Comparison of ENCODE assay signal across 34 mouse cellular contexts in the genomic region with DNA sequence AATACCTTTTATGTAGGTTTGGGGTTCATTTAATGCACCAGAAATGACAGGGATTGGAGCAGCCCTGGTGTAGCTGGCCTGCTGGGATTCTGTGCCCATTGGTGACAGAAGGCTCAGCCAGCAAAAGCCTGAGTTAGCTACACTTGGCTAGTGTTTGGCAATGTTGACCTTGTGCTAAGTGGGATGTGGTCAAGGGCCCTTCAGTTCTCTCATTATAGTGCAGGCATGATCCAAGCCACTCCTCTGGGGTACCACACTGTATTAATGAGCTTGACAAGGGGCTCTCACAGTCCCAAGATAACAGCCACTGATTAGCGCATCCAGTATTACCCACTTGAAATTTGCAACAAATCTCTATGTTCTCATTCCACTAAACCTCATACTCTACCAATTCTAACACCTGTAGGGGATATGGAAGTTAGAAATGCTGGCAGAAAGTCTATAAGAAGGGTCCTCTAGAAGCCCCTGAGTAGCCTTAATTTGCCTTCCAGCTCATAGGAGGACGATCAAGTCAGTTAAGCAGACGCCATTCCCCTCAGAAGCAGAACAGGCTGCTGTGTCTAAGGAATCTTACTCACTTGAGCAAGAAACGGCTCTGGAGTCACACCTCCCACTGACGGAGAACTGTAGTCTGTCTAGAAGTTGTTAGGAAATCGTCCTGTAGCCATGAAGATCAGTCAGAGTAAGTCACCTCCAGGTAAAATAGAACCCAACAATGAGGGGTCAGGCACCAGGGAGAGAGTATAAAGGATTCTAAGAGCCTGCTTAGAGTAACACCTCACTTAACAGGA.
A peak's percentile ranks its signal among the peaks of the same experiment; 100 is the strongest.
DNase-seq lines count a peak whose midpoint lies in the region; ATAC-seq and TF ChIP-seq lines count a peak whose summit lies in the region.
"Had no signal": no experiment of that assay in that cellular context is flagged by ENCODE, and none has a peak within 500 bp of the region (broad histone marks: within the 10 kb centered on the region; RNA-seq: fewer than 3 reads in every experiment).

No protein-coding gene starts in this region.

- no peak for DNase-seq in frontal cortex, postnatal 25 days (ENCODE audit: low spot score in 2 of 2)
- no peak for DNase-seq in midbrain, embryonic 10.5 days (ENCODE audit: low spot score)
- peak; percentile 45 for DNase-seq in lung, postnatal 10 days
- DNase-seq in gastrocnemius, adult 2 months: no peak
- no peak for DNase-seq in embryo, embryonic 11 days
- DNase-seq: adrenal gland, adult 8-10 months; cerebellum, adult 11 months; cerebellum, adult 9-10 months; cerebellum, postnatal 36 days; gastrocnemius, postnatal 25 days; heart, adult 2 months; heart, postnatal 36 days; kidney, adult 2 months; kidney, postnatal 36 days; midbrain, embryonic 14.5 days; retina, postnatal 1 day; right cerebral cortex, postnatal 14 days; thymus, postnatal 14 days had no signal

- no peak overlapping the region for H3K9ac ChIP-seq in midbrain, embryonic 13.5 days (replicated peaks)
- no peak overlapping the region for H3K9ac ChIP-seq in intestine, embryonic 16.5 days (ENCODE audit: low read depth, low read length)
- H3K9ac ChIP-seq: embryonic facial prominence, embryonic 12.5 days; heart, embryonic 15.5 days; hindbrain, embryonic 15.5 days; limb, embryonic 13.5 days; liver, embryonic 12.5 days; neural tube, embryonic 15.5 days; stomach, embryonic 15.5 days had no signal

- no peak overlapping the region for H3K4me2 ChIP-seq in midbrain, embryonic 13.5 days (replicated peaks)
- H3K4me2 ChIP-seq in intestine, embryonic 16.5 days (ENCODE audit: low read depth, low read length): no peak overlapping the region
- H3K4me2 ChIP-seq: embryonic facial prominence, embryonic 12.5 days; heart, embryonic 15.5 days; hindbrain, embryonic 15.5 days; limb, embryonic 13.5 days; liver, embryonic 12.5 days; neural tube, embryonic 15.5 days; stomach, embryonic 15.5 days had no signal

- WGBS in midbrain, embryonic 13.5 days: 76% methylated on average over 6 of the region's 6 CpGs
- WGBS in midbrain, embryonic 10.5 days: 81% methylated on average over 6 of the region's 6 CpGs
- WGBS in intestine, embryonic 16.5 days: 77% methylated on average over 6 of the region's 6 CpGs

- peaks cover 32% of the 10 kb centered on the region for H3K4me1 ChIP-seq in midbrain, embryonic 13.5 days (replicated peaks)
- H3K4me1 ChIP-seq in midbrain, embryonic 10.5 days: peaks cover 18% of the 10 kb centered on the region
- H3K4me1 ChIP-seq in intestine, embryonic 16.5 days (ENCODE audit: control insufficient read depth, insufficient read depth, low read length): no peaks in the 10 kb centered on the region
- H3K4me1 ChIP-seq: embryonic facial prominence, embryonic 12.5 days; liver, embryonic 12.5 days; megakaryocyte, embryonic 14.5 days; stomach, embryonic 15.5 days had no signal

- intact Hi-C loops in gastrocnemius, adult 2 months (cut with DNase I): no loop called here

- no peaks in the 10 kb centered on the region for H3K36me3 ChIP-seq in midbrain, embryonic 13.5 days
- peaks cover 21% of the 10 kb centered on the region for H3K36me3 ChIP-seq in midbrain, embryonic 10.5 days
- H3K36me3 ChIP-seq in intestine, embryonic 16.5 days (ENCODE audit: control insufficient read depth, insufficient read depth, low read length): no peaks in the 10 kb centered on the region
- H3K36me3 ChIP-seq: embryonic facial prominence, embryonic 12.5 days; G1E; heart, embryonic 15.5 days; hindbrain, embryonic 15.5 days; liver, embryonic 12.5 days; neural tube, embryonic 15.5 days; stomach, embryonic 15.5 days had no signal

- peak; percentile 94 for ATAC-seq in frontal cortex, adult (ENCODE audit: low TSS enrichment)
- 0 out of 2 replicates have a peak, but pooled peaks have one; percentile 21 for ATAC-seq in midbrain, embryonic 13.5 days
- ATAC-seq in intestine, embryonic 16.5 days: no peak
- ATAC-seq: forebrain, embryonic 16.5 days; inflammation-experienced regulatory T-cells, adult 6 months; liver, embryonic 12.5 days had no signal

- H3K4me3 ChIP-seq in midbrain, embryonic 13.5 days (replicated peaks): no peak overlapping the region
- H3K4me3 ChIP-seq in midbrain, embryonic 10.5 days: no peak overlapping the region
- no peak overlapping the region for H3K4me3 ChIP-seq in gastrocnemius, adult 2 months
- H3K4me3 ChIP-seq in intestine, embryonic 16.5 days (ENCODE audit: low read length): no peak overlapping the region
- H3K4me3 ChIP-seq: embryonic facial prominence, embryonic 12.5 days; heart, adult 2 months; heart, embryonic 15.5 days; hindbrain, embryonic 15.5 days; layer of hippocampus, adult 2 months; left cerebral cortex, adult 2 months; limb, embryonic 13.5 days; liver, embryonic 12.5 days; megakaryocyte, embryonic 14.5 days; neural tube, embryonic 15.5 days; stomach, embryonic 15.5 days had no signal

- TF ChIP-seq CTCF in gastrocnemius, adult 2 months (IDR thresholded peaks at IDR 0.05): no peak

- no peaks in the 10 kb centered on the region for H3K9me3 ChIP-seq in midbrain, embryonic 13.5 days
- no peaks in the 10 kb centered on the region for H3K9me3 ChIP-seq in midbrain, embryonic 10.5 days (replicated peaks)
- no peaks in the 10 kb centered on the region for H3K9me3 ChIP-seq in intestine, embryonic 16.5 days (ENCODE audit: control insufficient read depth, low read length)
- H3K9me3 ChIP-seq: embryonic facial prominence, embryonic 12.5 days; heart, embryonic 15.5 days; hindbrain, embryonic 15.5 days; limb, embryonic 13.5 days; liver, embryonic 12.5 days; megakaryocyte, embryonic 14.5 days; neural tube, embryonic 15.5 days; stomach, embryonic 15.5 days had no signal

- H3K27me3 ChIP-seq in midbrain, embryonic 13.5 days: peaks cover 36% of the 10 kb centered on the region
- H3K27me3 ChIP-seq in midbrain, embryonic 10.5 days (ENCODE audit: low read depth, poor library complexity, severe bottlenecking): peaks cover 82% of the 10 kb centered on the region
- H3K27me3 ChIP-seq in intestine, embryonic 16.5 days (replicated peaks; ENCODE audit: control insufficient read depth, insufficient read depth, low read length): no peaks in the 10 kb centered on the region
- H3K27me3 ChIP-seq: embryonic facial prominence, embryonic 12.5 days; limb, embryonic 13.5 days; megakaryocyte, embryonic 14.5 days; stomach, embryonic 15.5 days had no signal

- no peak overlapping the region for H3K27ac ChIP-seq in midbrain, embryonic 13.5 days
- H3K27ac ChIP-seq in midbrain, embryonic 10.5 days (replicated peaks): no peak overlapping the region
- H3K27ac ChIP-seq in gastrocnemius, adult 2 months: no peak overlapping the region
- H3K27ac ChIP-seq in intestine, embryonic 16.5 days (ENCODE audit: low read length): no peak overlapping the region
- H3K27ac ChIP-seq: embryonic facial prominence, embryonic 12.5 days; heart, adult 2 months; heart, embryonic 15.5 days; hindbrain, embryonic 15.5 days; layer of hippocampus, adult 2 months; left cerebral cortex, adult 2 months; limb, embryonic 13.5 days; liver, embryonic 12.5 days; neural tube, embryonic 15.5 days; stomach, embryonic 15.5 days had no signal
